Mouse (Mus musculus) C2C12 (cell line): ENCODE data around the gene Sgip1.
A peak's percentile ranks its signal among the peaks of the same experiment; 100 is the strongest.

Experiments used
- CTCF ChIP-seq: IDR thresholded peaks from one replicate; pipeline ENCODE4 v1.5.1; 2011; ENCODE audit not compliant: control insufficient read depth, insufficient read depth, insufficient read length
- FOSL1 ChIP-seq: IDR thresholded peaks from one replicate; pipeline ENCODE4 v1.8.0; 2011; ENCODE audit warnings: mild to moderate bottlenecking, low read length; ENCODE audit not compliant: poor library complexity, insufficient read depth, severe bottlenecking
- MYOD1 ChIP-seq: IDR thresholded peaks from one replicate; pipeline ENCODE4 v1.6.1; 2011; ENCODE audit warnings: low read depth; ENCODE audit not compliant: control insufficient read depth, insufficient read length
- MYOG ChIP-seq: IDR thresholded peaks from one replicate; pipeline ENCODE4 v1.6.1; 2011; ENCODE audit not compliant: control insufficient read depth, insufficient read length; ENCODE audit errors: extremely low read depth
- USF1 ChIP-seq: IDR thresholded peaks from one replicate; pipeline ENCODE4 v1.6.1; 2011; ENCODE audit warnings: low read depth, mild to moderate bottlenecking, control low read depth, moderate library complexity

- TF ChIP-seq FOSL1 (peak; percentile 27), CTCF (no peak), MYOD1 (no peak), USF1 (no peak), MYOG (no peak)
Observed at GRCm38 (mm10) chr4:102886902-102887301, 145.8 kb downstream of the Sgip1 start.
